Mouse (Mus musculus): ENCODE measurements at regions not wholly inside any gene's neighbourhood (a gene's known extent, or its start where the extent isn't known, plus 50 kb on each side); places are given as distances from the start of the nearest gene placed in this dataset.

DNA sequence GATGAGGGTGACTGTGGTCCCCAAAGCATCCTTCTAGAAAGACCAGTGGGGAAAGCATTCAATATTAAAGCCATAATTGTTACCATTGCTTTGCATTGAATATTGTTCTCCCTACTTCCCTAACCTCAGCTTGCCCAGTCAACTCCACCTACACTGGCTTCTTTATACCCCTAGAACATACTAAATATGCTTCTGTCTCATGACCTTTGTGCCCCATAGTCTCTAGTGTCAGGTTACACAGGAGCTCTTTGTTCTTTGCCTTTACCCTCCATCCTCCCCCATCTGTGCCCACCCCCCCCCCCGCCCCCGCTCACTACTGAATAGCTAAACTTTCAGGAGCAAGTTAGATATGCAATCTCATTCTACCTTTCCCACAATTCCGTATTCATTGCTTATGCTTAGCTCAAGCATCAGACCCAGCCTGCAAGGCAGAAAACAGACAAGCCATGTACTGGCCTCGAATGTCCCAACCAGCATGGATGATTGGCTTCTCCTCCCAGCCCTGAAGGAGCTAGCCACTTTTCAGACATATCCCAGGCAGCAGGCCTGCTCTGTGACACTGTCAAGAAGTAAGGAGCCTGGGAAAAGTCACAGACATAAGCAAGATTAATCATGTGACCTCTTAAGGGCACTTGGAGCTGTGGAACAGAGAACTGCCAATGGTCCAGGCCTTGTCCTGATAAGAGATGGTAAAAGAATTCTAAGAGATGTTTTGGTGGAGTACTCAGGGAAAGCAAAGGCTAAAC is 410.4 kb downstream of the Insc start:
- Histone ChIP-seq H3K27ac (ENCODE audit: insufficient read depth, low read length) (no peak overlapping the region), H3K4me3 (ENCODE audit: extremely low read depth, insufficient read depth, insufficient read length) (no peak overlapping the region), H3K27me3 (ENCODE audit: control insufficient read depth, insufficient read depth, low read length) (no peaks in the 10 kb centered on the region), H3K36me3 (ENCODE audit: control insufficient read depth, insufficient read depth, low read length) (no peaks in the 10 kb centered on the region), H3K4me1 (ENCODE audit: control insufficient read depth, insufficient read depth, insufficient read length) (no peaks in the 10 kb centered on the region)
- WGBS: 82% methylated on average over 4 of the region's 4 CpGs
- TF ChIP-seq POLR2A (IDR thresholded peaks at IDR 0.05; ENCODE audit: low read depth, low read length) (no peak), CTCF (IDR thresholded peaks at IDR 0.05; ENCODE audit: extremely low read depth, insufficient read depth, insufficient read length, insufficient replicate concordance) (no peak)
- no peak for DNase-seq (ENCODE audit: low read depth in 1 of 2, low spot score in 2 of 2)

DNA sequence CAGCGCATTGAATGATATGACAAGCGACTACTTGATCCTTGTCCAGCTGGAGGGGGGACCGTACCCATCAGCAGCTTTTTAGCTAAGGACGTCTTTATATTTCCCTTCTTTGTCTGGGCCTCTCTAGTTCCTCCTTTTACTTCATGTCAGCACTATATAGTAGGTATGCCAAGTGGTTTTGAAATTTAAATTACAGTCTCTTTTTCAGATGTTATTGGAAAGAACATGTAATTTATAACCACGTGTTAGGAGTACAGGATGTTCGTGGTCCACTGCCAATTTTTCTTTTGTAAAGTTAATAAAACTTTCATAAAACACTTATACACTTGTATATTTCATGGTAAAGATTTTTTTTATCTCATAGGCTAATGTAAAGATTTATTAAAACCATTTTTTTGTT is 426.5 kb downstream of the Insc start:
- Histone ChIP-seq H3K27me3 (ENCODE audit: control insufficient read depth, insufficient read depth, low read length) (no peaks in the 10 kb centered on the region), H3K27ac (ENCODE audit: insufficient read depth, low read length) (no peak overlapping the region), H3K36me3 (ENCODE audit: control insufficient read depth, insufficient read depth, low read length) (no peaks in the 10 kb centered on the region), H3K4me1 (ENCODE audit: control insufficient read depth, insufficient read depth, insufficient read length) (no peaks in the 10 kb centered on the region), H3K4me3 (ENCODE audit: extremely low read depth, insufficient read depth, insufficient read length) (no peak overlapping the region)
- no peak for DNase-seq (ENCODE audit: low read depth in 1 of 2, low spot score in 2 of 2)
- TF ChIP-seq POLR2A (IDR thresholded peaks at IDR 0.05; ENCODE audit: low read depth, low read length) (no peak), CTCF (IDR thresholded peaks at IDR 0.05; ENCODE audit: extremely low read depth, insufficient read depth, insufficient read length, insufficient replicate concordance) (no peak)
- WGBS: 46% methylated on average over 6 of the region's 6 CpGs

DNA sequence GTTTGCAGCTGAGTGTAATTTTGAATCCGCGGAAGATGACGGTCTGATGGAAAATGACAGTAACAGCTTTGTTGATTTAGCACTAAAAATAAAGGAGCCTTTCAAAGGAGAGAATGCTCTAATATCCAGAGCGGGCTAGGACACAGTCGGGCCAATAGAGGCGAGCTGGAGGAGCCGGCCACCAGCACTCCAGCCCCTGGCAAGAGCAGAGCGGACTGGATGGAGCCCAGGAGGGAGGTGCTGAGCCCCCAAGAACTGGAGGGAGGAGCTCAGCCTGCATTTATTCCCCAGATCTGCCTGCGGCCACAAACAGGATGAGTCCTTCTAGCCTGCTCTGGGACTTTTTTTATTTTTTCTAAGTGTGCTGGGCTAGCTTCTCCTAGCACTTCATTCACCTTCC is 426.9 kb downstream of the Insc start:
- WGBS: 83% methylated on average over 9 of the region's 9 CpGs
- H3K27ac ChIP-seq (ENCODE audit: insufficient read depth, low read length): no peak overlapping the region
- TF ChIP-seq POLR2A (IDR thresholded peaks at IDR 0.05; ENCODE audit: low read depth, low read length): no peak
- H3K4me1 ChIP-seq (ENCODE audit: control insufficient read depth, insufficient read depth, insufficient read length): no peaks in the 10 kb centered on the region
- H3K36me3 ChIP-seq (ENCODE audit: control insufficient read depth, insufficient read depth, low read length): no peaks in the 10 kb centered on the region
- DNase-seq (ENCODE audit: low read depth in 1 of 2, low spot score in 2 of 2): no peak
- no peak overlapping the region for H3K4me3 ChIP-seq (ENCODE audit: extremely low read depth, insufficient read depth, insufficient read length)
- no peaks in the 10 kb centered on the region for H3K27me3 ChIP-seq (ENCODE audit: control insufficient read depth, insufficient read depth, low read length)

DNA sequence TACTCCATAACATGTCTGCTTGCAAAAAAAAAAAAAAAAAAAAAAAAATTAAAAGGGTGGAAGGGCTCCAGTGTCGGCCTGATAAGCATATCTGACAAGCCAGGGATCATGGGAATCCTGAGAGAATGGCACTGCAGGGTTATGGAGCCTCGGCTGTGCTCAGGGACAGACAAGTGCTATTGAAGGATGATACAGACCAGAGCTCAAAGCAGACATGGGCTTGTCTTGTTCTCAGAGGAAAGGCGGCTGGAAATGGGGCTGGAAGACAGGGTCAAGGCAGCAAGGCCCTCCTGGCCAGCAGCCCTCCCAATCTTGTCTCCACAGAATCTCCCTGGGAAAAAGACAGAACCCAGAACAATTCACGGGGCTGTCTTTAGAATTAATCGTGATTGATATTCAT is 449.0 kb downstream of the Insc start:
- DNase-seq (ENCODE audit: low read depth in 1 of 2, low spot score in 2 of 2): no peak
- no peaks in the 10 kb centered on the region for H3K36me3 ChIP-seq (ENCODE audit: control insufficient read depth, insufficient read depth, low read length)
- H3K27ac ChIP-seq (ENCODE audit: insufficient read depth, low read length): no peak overlapping the region
- H3K4me1 ChIP-seq (ENCODE audit: control insufficient read depth, insufficient read depth, insufficient read length): no peaks in the 10 kb centered on the region
- no peak for TF ChIP-seq POLR2A (IDR thresholded peaks at IDR 0.05; ENCODE audit: low read depth, low read length)
- TF ChIP-seq CTCF (IDR thresholded peaks at IDR 0.05; ENCODE audit: extremely low read depth, insufficient read depth, insufficient read length, insufficient replicate concordance): no peak
- 76% methylated on average over 5 of the region's 5 CpGs for WGBS
- H3K4me3 ChIP-seq (ENCODE audit: extremely low read depth, insufficient read depth, insufficient read length): no peak overlapping the region
- no peaks in the 10 kb centered on the region for H3K27me3 ChIP-seq (ENCODE audit: control insufficient read depth, insufficient read depth, low read length)

- Histone ChIP-seq H3K36me3 (ENCODE audit: control insufficient read depth, insufficient read depth, low read length) (no peaks in the 10 kb centered on the region), H3K27me3 (ENCODE audit: control insufficient read depth, insufficient read depth, low read length) (no peaks in the 10 kb centered on the region), H3K27ac (ENCODE audit: insufficient read depth, low read length) (no peak overlapping the region), H3K4me3 (ENCODE audit: extremely low read depth, insufficient read depth, insufficient read length) (no peak overlapping the region), H3K4me1 (ENCODE audit: control insufficient read depth, insufficient read depth, insufficient read length) (no peaks in the 10 kb centered on the region)
- no peak for TF ChIP-seq CTCF (IDR thresholded peaks at IDR 0.05; ENCODE audit: extremely low read depth, insufficient read depth, insufficient read length, insufficient replicate concordance)
- no peak for TF ChIP-seq POLR2A (IDR thresholded peaks at IDR 0.05; ENCODE audit: low read depth, low read length)
- WGBS: 74% methylated on average over 9 of the region's 9 CpGs
- DNase-seq (ENCODE audit: low read depth in 1 of 2, low spot score in 2 of 2): no peak
Observed at GRCm38 (mm10) chr7:115192992-115193761, 449.7 kb downstream of the Insc start.

GRCm38 (mm10) chr7:115204916-115205315 is 461.4 kb downstream of the Insc start:
- Histone ChIP-seq H3K4me3 (ENCODE audit: extremely low read depth, insufficient read depth, insufficient read length) (no peak overlapping the region), H3K27me3 (ENCODE audit: control insufficient read depth, insufficient read depth, low read length) (no peaks in the 10 kb centered on the region), H3K27ac (ENCODE audit: insufficient read depth, low read length) (no peak overlapping the region), H3K36me3 (ENCODE audit: control insufficient read depth, insufficient read depth, low read length) (no peaks in the 10 kb centered on the region), H3K4me1 (ENCODE audit: control insufficient read depth, insufficient read depth, insufficient read length) (no peaks in the 10 kb centered on the region)
- no peak for TF ChIP-seq POLR2A (IDR thresholded peaks at IDR 0.05; ENCODE audit: low read depth, low read length)
- no peak for TF ChIP-seq CTCF (IDR thresholded peaks at IDR 0.05; ENCODE audit: extremely low read depth, insufficient read depth, insufficient read length, insufficient replicate concordance)
- DNase-seq (ENCODE audit: low read depth in 1 of 2, low spot score in 2 of 2): no peak
- WGBS: 90% methylated on average over 3 of the region's 3 CpGs
